ENCODE assay signal across 7 mouse cellular contexts in the genomic region with DNA sequence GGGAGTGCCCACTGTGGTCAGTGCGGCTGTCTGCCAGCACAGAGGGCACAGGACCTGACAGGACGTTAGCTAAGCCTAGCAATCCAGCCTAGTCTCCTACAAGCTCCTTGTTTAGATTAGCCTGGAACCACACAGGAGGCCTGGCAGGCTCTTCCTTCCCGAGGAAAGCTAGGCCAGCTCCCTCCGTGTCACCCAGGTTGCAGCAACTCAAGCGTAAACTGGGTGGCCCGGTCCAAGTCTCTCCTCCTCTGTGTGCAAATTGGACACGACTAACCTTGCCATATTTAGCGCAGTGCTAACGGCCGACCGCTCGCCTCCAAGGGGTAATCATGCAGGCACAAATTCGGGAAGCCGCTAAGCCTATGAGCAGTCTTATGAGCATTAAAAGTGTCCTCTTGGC.
DNase-seq lines count a peak whose midpoint lies in the region; ATAC-seq lines count a peak whose summit lies in the region.

No protein-coding gene starts in this region.

- H3K27me3 ChIP-seq in hindbrain, embryonic 16.5 days (replicated peaks; ENCODE audit: control insufficient read depth, insufficient read depth, low read length): no peaks in the 10 kb centered on the region

- no peaks in the 10 kb centered on the region for H3K36me3 ChIP-seq in hindbrain, embryonic 16.5 days (ENCODE audit: control insufficient read depth, insufficient read depth, low read length)

- DNase-seq in cerebellum, adult 11 months: peak; percentile 74
- DNase-seq in cerebellum, postnatal 25 days: peak; percentile 85 to 88
- DNase-seq in lung, postnatal 36 days: peak; percentile 61
- DNase-seq in frontal cortex, postnatal 25 days (ENCODE audit: low spot score in 2 of 2): no peak
- no peak for DNase-seq in adrenal gland, postnatal 4 days (ENCODE audit: low spot score in 2 of 2)
- no peak for DNase-seq in spleen, adult 18-20 months

- peak; percentile 59; the same call in 1 of the 2 replicates for ATAC-seq in hindbrain, embryonic 16.5 days

- no peak overlapping the region; the same call in 1 of the 2 replicates for H3K9ac ChIP-seq in hindbrain, embryonic 16.5 days (ENCODE audit: low read depth, low read length)

- peak overlapping the region; percentile 41 for H3K27ac ChIP-seq in hindbrain, embryonic 16.5 days (ENCODE audit: low read depth, low read length)

- no peak overlapping the region for H3K4me3 ChIP-seq in hindbrain, embryonic 16.5 days (ENCODE audit: low read length)

- no peak overlapping the region for H3K4me2 ChIP-seq in hindbrain, embryonic 16.5 days (ENCODE audit: low read length)

- no peaks in the 10 kb centered on the region for H3K9me3 ChIP-seq in hindbrain, embryonic 16.5 days (ENCODE audit: control insufficient read depth, low read length)

- H3K4me1 ChIP-seq in hindbrain, embryonic 16.5 days (ENCODE audit: control insufficient read depth, insufficient read depth, low read depth, low read length): peaks cover 29% of the 10 kb centered on the region

- 22% methylated on average over 14 of the region's 14 CpGs for WGBS in hindbrain, embryonic 16.5 days

Comparison
In these comparisons a context has a peak if more than half of its experiments do, and no peak if none do; other contexts are left out.
1. DNase-seq: peak in cerebellum, adult 11 months (single experiment), cerebellum, postnatal 25 days (2 of 2) and lung, postnatal 36 days (single experiment); none in frontal cortex, postnatal 25 days (0 of 2), adrenal gland, postnatal 4 days (0 of 2) and spleen, adult 18-20 months (0 of 2).